Mouse (Mus musculus) neural tube, embryonic 12.5 days (tissue): ENCODE results near the gene Man1c1. TPM values are rescaled to one million over a fixed set of nuclear protein-coding genes. Genes with fewer than 3 reads are reported as not detected.
A peak's percentile ranks its signal among the peaks of the same experiment; 100 is the strongest.

ENCODE experiments used
- ATAC-seq: fragments of 200-750 bp; cut with Nextera tagmentation; 2 replicates; pipeline ENCODE4 v1.8.0; 2017; ENCODE audit warnings: low read depth, mild to moderate bottlenecking, moderate TSS enrichment, moderate library complexity; ENCODE audit not compliant: low FRiP score
- H3K27ac ChIP-seq: fragments of 300-500 bp; sonication (generic); 2 replicates; pipeline ENCODE4 v1.5.1; 2016
- H3K27me3 ChIP-seq: fragments of 300-500 bp; sonication (generic); replicated peaks from 2 replicates; pipeline ENCODE4 v1.6.1; 2016; ENCODE audit warnings: mild to moderate bottlenecking
- H3K36me3 ChIP-seq: fragments of 300-500 bp; sonication (generic); 2 replicates; pipeline ENCODE4 v1.6.1; 2016; ENCODE audit warnings: mild to moderate bottlenecking
- H3K4me1 ChIP-seq: fragments of 300-500 bp; sonication (generic); 2 replicates; pipeline ENCODE4 v1.6.1; 2016
- H3K4me2 ChIP-seq: fragments of 300-500 bp; sonication (generic); replicated peaks from 2 replicates; pipeline ENCODE4 v1.6.1; 2016; ENCODE audit warnings: mild to moderate bottlenecking
- H3K4me3 ChIP-seq: fragments of 300-500 bp; sonication (generic); 2 replicates; pipeline ENCODE4 v1.5.1; 2016
- H3K9ac ChIP-seq: fragments of 300-500 bp; sonication (generic); 2 replicates; pipeline ENCODE4 v1.6.1; 2016; ENCODE audit warnings: mild to moderate bottlenecking
- H3K9me3 ChIP-seq: fragments of 300-500 bp; sonication (generic); 2 replicates; pipeline ENCODE4 v1.6.1; 2016; ENCODE audit warnings: mild to moderate bottlenecking
- WGBS: fragments of 180-500 bp; shearing (Covaris S2); methylation state at CpG from one replicate; pipeline ENCODE4 v1.1.7; 2016; 5-methylcytosine and 5-hydroxymethylcytosine counted together
- polyA plus RNA-seq: library from polyadenylated mRNA; unstranded; fragments of >200 nt; fragmentation: Nextera tagmentation; extraction: Ambion mirVana; gene quantifications from 2 replicates; pipeline ENCODE4 v1.2.1, GENCODE M21; 2016

Man1c1 gene
- polyA plus RNA-seq, 1 experiment from 2014 or later = 6.3 TPM

- no peak overlapping the region for H3K4me2 ChIP-seq
- no peaks in the 10 kb centered on the region for H3K9me3 ChIP-seq
- no peak for ATAC-seq
- H3K36me3 ChIP-seq = no peaks in the 10 kb centered on the region
- H3K27me3 ChIP-seq = no peaks in the 10 kb centered on the region
- no peaks in the 10 kb centered on the region; the same call in 1 of the 2 replicates for H3K4me1 ChIP-seq
- no peak overlapping the region for H3K27ac ChIP-seq
- 84% methylated on average over 3 of the region's 3 CpGs for WGBS
- H3K4me3 ChIP-seq = no peak overlapping the region
- no peak overlapping the region for H3K9ac ChIP-seq
These were observed 16.3 kb upstream of the Man1c1 start for GRCm38 (mm10) chr4:134720371-134720770.

GRCm38 (mm10) chr4:134719489-134719888, 15.4 kb upstream of the Man1c1 start:
- Histone ChIP-seq H3K27ac (no peak overlapping the region), H3K36me3 (no peaks in the 10 kb centered on the region), H3K27me3 (no peaks in the 10 kb centered on the region), H3K4me1 (no peaks in the 10 kb centered on the region; the same call in 1 of the 2 replicates), H3K9me3 (no peaks in the 10 kb centered on the region), H3K4me2 (no peak overlapping the region), H3K9ac (no peak overlapping the region), H3K4me3 (no peak overlapping the region)
- WGBS = 80% methylated on average over 8 of the region's 8 CpGs
- no peak for ATAC-seq

- peak overlapping the region; percentile 35 for H3K4me2 ChIP-seq
These were observed 9.8 kb upstream of the Man1c1 start for GRCm38 (mm10) chr4:134713937-134714336.

GRCm38 (mm10) chr4:134705311-134705710, 1.2 kb upstream of the Man1c1 start:
- ATAC-seq = no peak
- 30% methylated on average over 5 of the region's 5 CpGs for WGBS
- Histone ChIP-seq H3K36me3 (no peaks in the 10 kb centered on the region), H3K4me1 (peaks cover 39% of the 10 kb centered on the region), H3K4me2 (peak overlapping the region; percentile 99), H3K27ac (peak overlapping the region; percentile 75; the same call in 1 of the 2 replicates), H3K9ac (no peak overlapping the region), H3K27me3 (peaks cover 24% of the 10 kb centered on the region), H3K9me3 (no peaks in the 10 kb centered on the region), H3K4me3 (no peak overlapping the region)

More at GRCm38 (mm10) chr4:134713937-134714336, 9.8 kb upstream of the Man1c1 start:
- Histone ChIP-seq H3K9ac (no peak overlapping the region), H3K27ac (no peak overlapping the region), H3K36me3 (no peaks in the 10 kb centered on the region), H3K4me3 (no peak overlapping the region), H3K9me3 (no peaks in the 10 kb centered on the region), H3K27me3 (no peaks in the 10 kb centered on the region), H3K4me1 (peaks cover 2% of the 10 kb centered on the region)
- no peak; the same call in none of the 2 replicates for ATAC-seq
- 8% methylated on average over 8 of the region's 8 CpGs for WGBS

- under 1% methylated on average over 21 of the region's 21 CpGs for WGBS
- peak overlapping the region; percentile 62 for H3K9ac ChIP-seq
- ATAC-seq = peak; percentile 48
- H3K36me3 ChIP-seq = no peaks in the 10 kb centered on the region
- peak overlapping the region; percentile 99 for H3K4me2 ChIP-seq
- peak overlapping the region; percentile 61 for H3K4me3 ChIP-seq
- peaks cover 24% of the 10 kb centered on the region for H3K27me3 ChIP-seq
- peaks cover 39% of the 10 kb centered on the region for H3K4me1 ChIP-seq
- H3K9me3 ChIP-seq = no peaks in the 10 kb centered on the region
- peak overlapping the region; percentile 75 for H3K27ac ChIP-seq
These were observed 500 bp upstream of the Man1c1 start for GRCm38 (mm10) chr4:134704590-134704989.

- Histone ChIP-seq H3K4me2 (peak overlapping the region; percentile 99), H3K4me3 (peak overlapping the region; percentile 61), H3K36me3 (no peaks in the 10 kb centered on the region), H3K27ac (no peak overlapping the region), H3K9me3 (no peaks in the 10 kb centered on the region), H3K9ac (peak overlapping the region; percentile 63), H3K27me3 (peaks cover 24% of the 10 kb centered on the region), H3K4me1 (peaks cover 39% of the 10 kb centered on the region)
- no peak; the same call in 1 of the 2 replicates for ATAC-seq
- under 1% methylated on average over 86 of the region's 90 CpGs for WGBS
These were observed 882 bp downstream of the Man1c1 start for GRCm38 (mm10) chr4:134702981-134703834.

- no peaks in the 10 kb centered on the region for H3K9me3 ChIP-seq
- peak overlapping the region; percentile 20; the same call in 1 of the 2 replicates for H3K4me3 ChIP-seq
- H3K27me3 ChIP-seq = peaks cover 24% of the 10 kb centered on the region
- H3K27ac ChIP-seq = no peak overlapping the region
- no peak overlapping the region for H3K9ac ChIP-seq
- H3K4me2 ChIP-seq = peak overlapping the region; percentile 99
- WGBS = 39% methylated on average over 6 of the region's 6 CpGs
- H3K36me3 ChIP-seq = 0 out of 2 replicates have a peak, but pooled peaks cover 4% of the 10 kb centered on the region
- peaks cover 39% of the 10 kb centered on the region for H3K4me1 ChIP-seq
- ATAC-seq = no peak
These were observed 2.2 kb downstream of the Man1c1 start for GRCm38 (mm10) chr4:134701934-134702333.

GRCm38 (mm10) chr4:134700911-134701310, 3.2 kb downstream of the Man1c1 start:
- Histone ChIP-seq H3K4me3 (no peak overlapping the region), H3K9ac (no peak overlapping the region), H3K27me3 (peaks cover 24% of the 10 kb centered on the region), H3K4me1 (peaks cover 40% of the 10 kb centered on the region), H3K27ac (no peak overlapping the region), H3K4me2 (peak overlapping the region; percentile 99), H3K9me3 (no peaks in the 10 kb centered on the region), H3K36me3 (0 out of 2 replicates have a peak, but pooled peaks cover 4% of the 10 kb centered on the region)
- 84% methylated on average over 2 of the region's 2 CpGs for WGBS
- no peak for ATAC-seq

GRCm38 (mm10) chr4:134693202-134693940, 10.7 kb downstream of the Man1c1 start:
- WGBS = 81% methylated on average over 9 of the region's 9 CpGs
- 0 out of 2 replicates have a peak, but pooled peaks cover 2% of the 10 kb centered on the region for H3K4me1 ChIP-seq
- no peak overlapping the region for H3K27ac ChIP-seq
- 0 out of 2 replicates have a peak, but pooled peaks cover 7% of the 10 kb centered on the region for H3K36me3 ChIP-seq
- no peaks in the 10 kb centered on the region for H3K27me3 ChIP-seq
- H3K4me2 ChIP-seq = no peak overlapping the region
- 0 out of 2 replicates have a peak, but pooled peaks cover 4% of the 10 kb centered on the region for H3K9me3 ChIP-seq
- no peak overlapping the region for H3K4me3 ChIP-seq
- no peak for ATAC-seq
- H3K9ac ChIP-seq = no peak overlapping the region

GRCm38 (mm10) chr4:134692388-134692787, 11.7 kb downstream of the Man1c1 start:
- H3K4me2 ChIP-seq = no peak overlapping the region
- 0 out of 2 replicates have a peak, but pooled peaks cover 4% of the 10 kb centered on the region for H3K9me3 ChIP-seq
- ATAC-seq = no peak
- H3K9ac ChIP-seq = no peak overlapping the region
- 0 out of 2 replicates have a peak, but pooled peaks cover 3% of the 10 kb centered on the region for H3K36me3 ChIP-seq
- H3K4me1 ChIP-seq = 0 out of 2 replicates have a peak, but pooled peaks cover 2% of the 10 kb centered on the region
- no peaks in the 10 kb centered on the region for H3K27me3 ChIP-seq
- WGBS = 98% methylated on average over 1 of the region's 1 CpGs
- H3K27ac ChIP-seq = no peak overlapping the region
- H3K4me3 ChIP-seq = no peak overlapping the region

- Histone ChIP-seq H3K36me3 (no peaks in the 10 kb centered on the region), H3K4me3 (no peak overlapping the region), H3K27me3 (no peaks in the 10 kb centered on the region), H3K9ac (no peak overlapping the region), H3K9me3 (peaks cover 10% of the 10 kb centered on the region), H3K4me1 (peaks cover 11% of the 10 kb centered on the region), H3K4me2 (no peak overlapping the region), H3K27ac (no peak overlapping the region)
- WGBS = 84% methylated on average over 13 of the region's 13 CpGs
- no peak for ATAC-seq
These were observed 17.9 kb downstream of the Man1c1 start for GRCm38 (mm10) chr4:134686022-134686661.
